Mouse (Mus musculus) kidney, embryonic 16.5 days (tissue): ENCODE data around the gene Trim30b. TPM values are rescaled to one million over a fixed set of nuclear protein-coding genes. Genes with fewer than 3 reads are reported as not detected.
A peak's percentile ranks its signal among the peaks of the same experiment; 100 is the strongest.
"Not testable (repeated sequence)": the region's sequence is repeated elsewhere in the genome, so short reads cannot be mapped to it uniquely, and the experiment has no call there.

Experiments
- ATAC-seq: fragments of 200-750 bp; cut with Nextera tagmentation; 2 replicates; pipeline ENCODE4 v1.8.0; 2017; ENCODE audit warnings: moderate TSS enrichment; ENCODE audit not compliant: low FRiP score, low TSS enrichment
- H3K27ac ChIP-seq: fragments of 300-500 bp; sonication (generic); 2 replicates; pipeline ENCODE4 v1.5.1; 2014; ENCODE audit warnings: low read length
- H3K27me3 ChIP-seq: fragments of 300-500 bp; sonication (generic); 2 replicates; pipeline ENCODE4 v1.6.1; 2014; ENCODE audit warnings: low read length, control low read depth, mixed read lengths; ENCODE audit not compliant: insufficient read depth
- H3K36me3 ChIP-seq: fragments of 300-500 bp; sonication (generic); 2 replicates; pipeline ENCODE4 v1.6.1; 2014; ENCODE audit warnings: low read length, control low read depth, mixed read lengths; ENCODE audit not compliant: insufficient read depth
- H3K4me1 ChIP-seq: fragments of 300-500 bp; sonication (generic); 2 replicates; pipeline ENCODE4 v1.6.1; 2014; ENCODE audit warnings: low read length, control low read depth, mixed read lengths; ENCODE audit not compliant: insufficient read depth
- H3K4me2 ChIP-seq: fragments of 300-500 bp; sonication (generic); replicated peaks from 2 replicates; pipeline ENCODE4 v1.6.1; 2014; ENCODE audit warnings: low read depth, low read length
- H3K4me3 ChIP-seq: fragments of 300-500 bp; sonication (generic); 2 replicates; pipeline ENCODE4 v1.5.1; 2014; ENCODE audit warnings: mild to moderate bottlenecking, low read length
- H3K9ac ChIP-seq: fragments of 300-500 bp; sonication (generic); replicated peaks from 2 replicates; pipeline ENCODE4 v1.6.1; 2014; ENCODE audit warnings: low read length
- H3K9me3 ChIP-seq: fragments of 300-500 bp; sonication (generic); 2 replicates; pipeline ENCODE4 v1.6.1; 2016; ENCODE audit warnings: low read length, control low read depth
- WGBS: fragments of 180-500 bp; shearing (Covaris S2); extraction: QIAGEN DNeasy Blood & Tissue Kit; methylation state at CpG from one replicate; pipeline ENCODE4 v1.1.7; 2014; 5-methylcytosine and 5-hydroxymethylcytosine counted together
- polyA plus RNA-seq: library from polyadenylated mRNA; unstranded; fragments of >200 nt; fragmentation: Nextera tagmentation; extraction: Ambion mirVana; gene quantifications from 2 replicates; pipeline ENCODE4 v1.2.1, GENCODE M21; 2015

Trim30b gene
- polyA plus RNA-seq, 1 experiment from 2014 or later = 0.09 TPM

DNA sequence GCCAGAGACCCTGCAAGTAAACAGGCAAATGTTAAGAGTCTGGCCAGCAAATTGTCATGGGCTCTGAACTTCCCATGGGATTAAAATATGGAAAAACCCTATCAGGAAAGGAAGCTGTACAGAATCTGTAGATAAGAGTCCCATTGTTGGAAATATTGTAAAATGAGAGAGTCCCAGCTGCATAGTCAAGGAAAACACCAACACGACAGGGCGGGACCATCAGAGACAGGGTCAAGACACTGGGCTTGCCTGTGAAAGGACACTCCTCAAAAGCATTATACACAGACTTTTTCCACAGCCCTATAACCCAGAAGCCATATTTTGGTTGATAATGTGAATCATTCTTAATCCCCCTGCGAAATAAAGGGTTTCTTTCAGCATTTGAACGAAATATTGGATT lies 28.9 kb downstream of the Trim30b start:
- not testable (repeated sequence) for H3K9ac ChIP-seq, ATAC-seq, H3K27ac ChIP-seq, H3K9me3 ChIP-seq, H3K4me3 ChIP-seq, H3K36me3 ChIP-seq, H3K4me2 ChIP-seq, H3K4me1 ChIP-seq, H3K27me3 ChIP-seq
- 89% methylated on average over 2 of the region's 4 CpGs for WGBS

DNA sequence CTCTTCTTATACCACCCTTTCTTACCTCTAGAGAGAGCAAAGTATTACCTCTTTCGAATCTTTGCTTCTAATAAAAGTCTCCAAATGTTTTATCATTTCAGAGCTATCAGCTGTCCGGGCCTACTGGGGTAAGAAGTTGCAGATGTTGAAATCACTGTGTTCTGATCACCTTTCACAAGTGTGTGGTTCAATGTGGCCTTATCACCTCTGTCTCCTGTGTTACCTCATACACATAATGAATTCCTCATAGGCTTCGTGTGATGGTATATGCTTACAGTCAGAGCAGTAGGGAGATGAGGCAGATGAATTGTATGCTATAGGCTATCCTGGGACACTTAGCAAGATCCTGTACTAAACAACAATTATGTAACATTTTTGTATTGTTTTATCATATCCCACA lies 34.1 kb downstream of the Trim30b start:
- not testable (repeated sequence) for ATAC-seq, H3K9ac ChIP-seq, H3K36me3 ChIP-seq, H3K27ac ChIP-seq, H3K27me3 ChIP-seq, H3K4me2 ChIP-seq, H3K4me3 ChIP-seq, H3K4me1 ChIP-seq, H3K9me3 ChIP-seq
- 81% methylated on average over 3 of the region's 3 CpGs for WGBS

DNA sequence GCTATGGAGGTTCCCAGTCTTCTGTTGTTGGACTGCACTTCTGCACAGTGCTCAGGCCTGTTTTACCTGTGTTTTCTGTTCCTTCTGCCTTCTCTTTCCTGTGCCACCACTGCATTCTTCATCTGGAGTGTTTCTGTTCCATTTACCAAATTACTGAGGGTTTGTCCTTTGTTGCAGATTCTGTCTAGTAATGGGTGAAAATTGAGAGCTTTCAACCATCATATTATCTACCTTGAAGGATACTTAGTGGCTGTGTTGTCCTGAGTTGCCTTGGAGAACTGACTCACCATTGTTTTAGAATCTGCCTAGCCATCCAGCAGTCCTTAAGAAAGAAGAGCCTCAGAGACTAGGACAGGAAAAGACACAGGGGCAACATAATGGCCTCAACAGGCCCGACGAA lies 40.5 kb downstream of the Trim30b start, which contains the start of gene Trim34b:
Gene Trim34b (plus strand): TSS at position 301 of the 400 bp plus-strand sequence.
- H3K9me3 ChIP-seq, H3K27ac ChIP-seq: not testable (repeated sequence)
- 79% methylated on average over 2 of the region's 2 CpGs for WGBS

DNA sequence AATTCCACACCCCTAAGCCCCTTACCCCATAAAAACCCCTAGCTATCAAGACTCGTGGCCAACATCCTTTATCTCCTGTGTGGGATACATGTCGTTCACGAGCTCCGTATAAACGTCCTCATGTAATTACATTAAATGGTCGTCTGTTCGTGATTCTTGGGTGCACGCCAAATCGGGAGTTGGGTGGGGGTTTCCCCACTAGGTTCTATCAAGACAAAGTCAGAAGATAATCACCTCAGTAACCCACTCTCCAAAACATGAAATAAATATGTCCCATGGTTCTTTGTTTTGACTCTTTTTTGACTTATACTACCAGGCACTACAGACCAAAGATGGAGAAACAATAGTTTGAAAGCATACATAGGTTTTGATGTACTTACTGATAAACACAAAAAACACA lies 47.7 kb downstream of the Trim30b start:
- no peak overlapping the region for H3K9ac ChIP-seq
- no peak overlapping the region for H3K4me2 ChIP-seq
- 69% methylated on average over 9 of the region's 9 CpGs for WGBS
- no peaks in the 10 kb centered on the region for H3K27me3 ChIP-seq
- no peaks in the 10 kb centered on the region for H3K9me3 ChIP-seq
- no peak for ATAC-seq
- H3K4me1 ChIP-seq = no peaks in the 10 kb centered on the region
- no peak overlapping the region for H3K4me3 ChIP-seq
- H3K36me3 ChIP-seq = no peaks in the 10 kb centered on the region
- no peak overlapping the region for H3K27ac ChIP-seq

More for the DNA sequence above, 40.5 kb downstream of the Trim30b start, which contains the start of gene Trim34b:
- not testable (repeated sequence) for ATAC-seq, H3K36me3 ChIP-seq, H3K4me1 ChIP-seq, H3K9ac ChIP-seq, H3K4me2 ChIP-seq, H3K4me3 ChIP-seq, H3K27me3 ChIP-seq

DNA sequence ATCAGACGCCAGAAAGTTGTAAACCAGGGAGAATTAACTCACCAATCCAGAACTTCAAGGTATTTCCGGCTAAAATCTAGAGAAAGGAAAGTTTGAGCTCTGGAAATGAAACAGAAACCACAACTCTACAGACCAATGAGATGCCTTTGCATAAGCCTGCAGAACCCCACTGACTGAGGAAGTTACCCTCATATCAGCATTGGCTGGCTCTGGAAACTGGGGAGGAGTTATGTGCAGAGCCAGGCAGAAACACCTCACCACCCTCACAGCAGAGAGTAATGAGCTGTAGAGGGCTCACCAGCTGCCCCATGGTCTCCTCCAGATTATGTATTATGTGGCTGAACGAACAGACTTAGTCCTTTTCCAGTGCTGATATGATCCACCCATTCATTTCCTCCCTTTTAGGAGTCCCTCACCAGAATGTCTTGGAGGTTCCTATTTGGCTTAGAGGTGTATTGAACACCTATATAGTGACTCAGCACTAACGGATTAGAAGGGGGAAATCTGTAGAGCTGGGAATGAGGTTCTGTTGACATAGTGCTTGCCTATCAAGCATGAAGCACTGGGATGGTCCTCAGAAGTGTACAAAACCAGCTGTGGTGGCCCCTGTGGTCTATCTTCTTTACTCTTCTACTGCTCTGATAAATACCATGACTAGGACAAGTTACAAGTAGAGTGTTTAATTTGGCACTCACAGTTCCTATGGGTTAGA lies 54.2 kb downstream of the Trim30b start, which contains the start of gene Trim12a:
Gene Trim12a (minus strand): TSS at position 98 of the 712 bp plus-strand sequence.
- WGBS = 27% methylated on average over 4 of the region's 4 CpGs
- H3K9ac ChIP-seq = peak within 1 kb of the TSS; percentile 38
- H3K4me1 ChIP-seq, H3K27me3 ChIP-seq, H3K36me3 ChIP-seq, H3K9me3 ChIP-seq: not testable (repeated sequence)
- ATAC-seq = peak; percentile 98
- H3K4me3 ChIP-seq = peak within 1 kb of the TSS; percentile 51
- peak within 1 kb of the TSS; percentile 56 for H3K4me2 ChIP-seq
- 0 out of 2 replicates have a peak within 1 kb of the TSS, but pooled peaks have one; percentile 14 for H3K27ac ChIP-seq

DNA sequence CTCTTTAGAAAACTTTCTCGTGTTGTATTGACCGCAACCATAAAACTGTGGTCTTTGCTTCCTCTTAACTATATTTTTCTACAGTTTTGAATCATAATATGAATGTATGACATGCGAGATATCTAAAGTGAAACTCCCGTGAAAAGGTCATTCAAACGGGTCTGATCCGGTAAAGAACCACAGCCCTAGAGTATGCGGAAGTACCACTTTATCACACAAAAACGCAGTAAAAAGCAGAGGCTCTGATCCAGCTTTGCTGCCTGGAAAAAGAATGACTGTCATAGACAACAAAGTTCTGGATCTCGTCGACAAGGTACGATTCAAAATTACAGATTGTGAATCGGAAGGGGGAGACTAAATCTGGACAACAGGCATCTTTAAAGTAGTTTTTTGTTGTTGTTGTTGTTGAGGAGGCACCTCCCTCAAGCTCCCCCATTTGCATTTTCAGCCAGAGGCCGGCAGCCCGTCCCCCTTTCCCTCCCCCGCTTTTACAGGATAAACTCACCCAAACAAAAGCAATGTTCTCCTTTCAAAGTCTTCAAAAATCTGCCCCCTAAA lies 54.8 kb downstream of the Trim30b start:
- H3K9ac ChIP-seq = peak overlapping the region; percentile 38
- peak overlapping the region; percentile 56 for H3K4me2 ChIP-seq
- H3K27me3 ChIP-seq = no peaks in the 10 kb centered on the region
- no peaks in the 10 kb centered on the region for H3K4me1 ChIP-seq
- no peaks in the 10 kb centered on the region for H3K36me3 ChIP-seq
- H3K4me3 ChIP-seq = peak overlapping the region; percentile 51
- ATAC-seq = peak; percentile 71; the same call in 1 of the 2 replicates
- no peaks in the 10 kb centered on the region for H3K9me3 ChIP-seq
- 12% methylated on average over 15 of the region's 15 CpGs for WGBS
- 0 out of 2 replicates have a peak overlapping the region, but pooled peaks have one; percentile 14 for H3K27ac ChIP-seq

Other genes with a start within 250 kb of the Trim30b start
- gene Ubqln5, start 240.1 kb downstream of the Trim30b start, polyA plus RNA-seq = not detected in 2 replicates
- gene Olfr643, start 232.5 kb downstream of the Trim30b start, polyA plus RNA-seq = not detected in 2 replicates
- gene Ubqln3, start 226.6 kb downstream of the Trim30b start, polyA plus RNA-seq = not detected in 2 replicates
- gene Ubqlnl, start 219.3 kb downstream of the Trim30b start, polyA plus RNA-seq = not detected in 2 replicates
- gene Olfm5, start 205.1 kb downstream of the Trim30b start, polyA plus RNA-seq = not detected in 2 replicates
- 0.15 and 0.19 TPM in 2 replicates for gene Olfr648, start 186.5 kb downstream of the Trim30b start, polyA plus RNA-seq
- not detected in 2 replicates for gene Olfr649, start 173.9 kb downstream of the Trim30b start, polyA plus RNA-seq
- gene Trim6, start 151.1 kb downstream of the Trim30b start, polyA plus RNA-seq = 2.3 and 2.6 TPM in 2 replicates
- gene Trim34a, start 125.4 kb downstream of the Trim30b start, polyA plus RNA-seq = 1.9 and 2.5 TPM in 2 replicates
- 0.22 and 0.37 TPM in 2 replicates for gene Trim5, start 81.8 kb downstream of the Trim30b start, polyA plus RNA-seq
- 6.1 TPM in 2 replicates for gene Trim12a, start 54.4 kb downstream of the Trim30b start, polyA plus RNA-seq
- gene Trim34b, start 40.4 kb downstream of the Trim30b start, polyA plus RNA-seq = 0.27 TPM in 1 of 2 replicates, not detected in the other
- 2.8 and 3.0 TPM in 2 replicates for gene Trim12c, start 16.5 kb downstream of the Trim30b start, polyA plus RNA-seq
- gene Trim30c, start 31.0 kb upstream of the Trim30b start, polyA plus RNA-seq = 0.13 and 0.21 TPM in 2 replicates
- 1.2 and 1.5 TPM in 2 replicates for gene Trim30a, start 95.3 kb upstream of the Trim30b start, polyA plus RNA-seq
- gene Trim30d, start 138.0 kb upstream of the Trim30b start, polyA plus RNA-seq = 0.35 and 0.42 TPM in 2 replicates
- gene Olfr651, start 180.2 kb upstream of the Trim30b start, polyA plus RNA-seq = not detected in 2 replicates
- gene Olfr652, start 191.0 kb upstream of the Trim30b start, polyA plus RNA-seq = not detected in 2 replicates
- gene Olfr653, start 207.4 kb upstream of the Trim30b start, polyA plus RNA-seq = not detected in 2 replicates
- not detected in 2 replicates for gene Olfr654, start 217.1 kb upstream of the Trim30b start, polyA plus RNA-seq
- not detected in 2 replicates for gene Olfr655, start 231.9 kb upstream of the Trim30b start, polyA plus RNA-seq
- gene Olfr656, start 244.1 kb upstream of the Trim30b start, polyA plus RNA-seq = not detected in 2 replicates